Mouse (Mus musculus) monocyte, adult 5-6 weeks (primary cell): Measurements from ENCODE around the gene 4921501E09Rik. TPM values are rescaled to one million over a fixed set of nuclear protein-coding genes. Genes with fewer than 3 reads are reported as not detected.
A peak's percentile ranks its signal among the peaks of the same experiment; 100 is the strongest.
"Not testable (repeated sequence)": the region's sequence is repeated elsewhere in the genome, so short reads cannot be mapped to it uniquely, and the experiment has no call there.

ENCODE experiments used
- ATAC-seq: fragments of 153-309, 156-312 bp; replicated peaks from 2 replicates; pipeline ENCODE4 v1.8.0; 2017; ENCODE audit warnings: mild to moderate bottlenecking; ENCODE audit not compliant: low TSS enrichment, insufficient number of reproducible peaks, severe bottlenecking, poor library complexity, low FRiP score
- total RNA-seq: library from RNA; stranded (forward); fragments of 200-1000, 200-491, 200-594 nt; gene quantifications from 3 replicates; pipeline ENCODE4 v1.2.3, GENCODE M21; 2017

The 4921501E09Rik gene
- not detected in 3 replicates for total RNA-seq

DNA sequence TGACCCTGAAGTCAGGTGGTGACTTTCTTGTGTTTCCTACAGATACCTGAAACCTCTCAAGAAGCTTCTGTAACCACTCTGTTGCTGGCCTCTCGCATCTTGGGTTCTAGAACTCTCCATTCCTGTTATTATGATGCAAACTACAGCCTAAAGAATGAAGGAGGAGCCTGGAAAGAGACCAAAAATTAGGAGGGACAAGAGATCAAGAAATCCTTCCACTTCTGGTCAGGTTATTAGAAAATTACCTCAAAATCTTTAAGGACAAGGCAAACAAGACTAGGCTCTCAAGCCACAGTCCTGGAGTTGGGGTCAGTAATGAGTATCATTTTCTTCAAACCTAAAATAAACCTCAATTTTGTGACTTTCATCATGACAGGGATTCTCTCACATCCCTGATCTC, at the start of gene 4921501E09Rik:
4921501E09Rik (minus strand) TSS at position 101 of the 400 bp plus-strand sequence.
- ATAC-seq = no peak

GRCm38 (mm10) chr17:33097396-33097795, 29.5 kb upstream of the 4921501E09Rik start:
- ATAC-seq = no peak

DNA sequence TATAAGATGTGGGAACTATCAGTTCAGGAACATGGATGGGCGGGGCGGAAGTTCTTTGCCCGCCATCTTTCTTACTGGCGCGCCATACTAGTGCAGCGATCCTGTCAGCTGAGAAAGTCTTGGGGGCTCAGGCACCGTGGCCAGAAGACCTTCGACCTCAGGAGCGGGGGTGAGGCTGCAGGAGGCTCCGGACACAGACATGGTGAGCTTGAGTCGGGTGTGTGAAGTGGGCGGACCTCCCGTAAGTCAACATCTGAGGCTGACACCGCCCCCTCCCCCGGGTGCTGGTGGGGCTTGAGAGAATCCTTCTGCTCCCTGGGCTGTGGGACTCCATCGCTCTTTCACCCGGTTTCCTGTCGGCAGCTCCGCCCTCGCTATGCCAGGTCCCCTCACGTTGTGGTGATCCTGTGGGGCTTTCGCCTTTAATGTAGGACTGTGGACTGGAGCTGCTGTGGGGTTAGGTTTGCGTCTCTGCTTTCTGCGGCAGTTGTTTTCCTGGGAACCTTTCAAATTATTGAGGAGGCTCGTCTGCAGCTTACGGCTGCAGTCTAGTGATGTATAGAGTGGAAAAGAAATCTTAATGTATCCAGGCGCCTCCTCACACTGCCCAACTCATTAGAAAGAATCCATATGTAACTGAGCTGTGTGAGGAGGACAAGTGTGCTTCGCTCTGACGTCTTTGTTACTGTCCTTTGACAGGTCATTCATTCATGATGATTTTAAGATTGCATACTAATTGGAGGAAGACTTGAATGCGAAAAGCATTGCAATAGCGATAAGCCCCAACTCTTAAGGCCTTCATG, 24.7 kb upstream of the 4921501E09Rik start:
- peak; percentile 59 for ATAC-seq

GRCm38 (mm10) chr17:33091630-33092029, 23.8 kb upstream of the 4921501E09Rik start:
- no peak for ATAC-seq

- peak; percentile 94 for ATAC-seq
Measured at GRCm38 (mm10) chr17:33089220-33089949, 21.5 kb upstream of the 4921501E09Rik start, which contains the start of gene Zfp563. TSS of gene Zfp563 (plus strand) at chr17:33089310.

DNA sequence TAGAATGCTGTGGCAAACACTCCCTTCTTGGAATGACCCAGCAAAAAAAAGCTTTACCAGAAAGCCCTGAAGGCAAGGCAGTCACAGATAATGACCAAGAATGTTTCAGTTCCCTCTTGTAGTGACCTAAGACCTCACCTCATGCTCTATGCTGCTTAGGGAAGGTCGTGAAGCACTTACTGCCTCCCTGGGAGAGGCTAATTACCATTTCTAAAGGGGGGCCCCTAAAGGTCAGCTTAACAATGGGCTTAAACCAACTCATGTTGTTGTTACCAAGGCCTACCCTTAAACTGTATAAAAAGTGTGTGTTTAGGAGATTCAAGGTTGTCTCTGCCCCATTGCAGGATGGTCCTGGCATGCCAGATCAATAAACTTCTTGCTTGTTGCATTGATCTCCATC, 4.9 kb downstream of the 4921501E09Rik start:
- ATAC-seq = no peak

GRCm38 (mm10) chr17:33058791-33059190, 9.1 kb downstream of the 4921501E09Rik start:
- ATAC-seq = no peak

GRCm38 (mm10) chr17:33032900-33033891, 34.7 kb downstream of the 4921501E09Rik start, which contains the start of gene Zfp763:
TSS of gene Zfp763 (minus strand) at chr17:33033402.
- ATAC-seq = peak; percentile 97

- ATAC-seq = no peak
Measured at GRCm38 (mm10) chr17:33032376-33032775, 35.5 kb downstream of the 4921501E09Rik start.

GRCm38 (mm10) chr17:33020434-33020833, 47.4 kb downstream of the 4921501E09Rik start:
- not testable (repeated sequence) for ATAC-seq

Other genes with a start within 250 kb of the 4921501E09Rik start
- gene Zfp799, start 237.8 kb downstream of the 4921501E09Rik start, total RNA-seq = 4.2 to 8.3 TPM (median 6.1 TPM) in 3 replicates
- 6.6 to 8.9 TPM (median 8.6 TPM) in 3 replicates for gene Zfp870, start 176.4 kb downstream of the 4921501E09Rik start, total RNA-seq
- gene Cyp4f14, start 150.7 kb downstream of the 4921501E09Rik start, total RNA-seq = not detected in 3 replicates
- gene Cyp4f13, start 120.7 kb downstream of the 4921501E09Rik start, total RNA-seq = 25.2 to 40.9 TPM (median 37.7 TPM) in 3 replicates
- 26.2 to 29.4 TPM (median 26.4 TPM) in 3 replicates for gene Zfp472, start 102.2 kb downstream of the 4921501E09Rik start, total RNA-seq
- gene Zfp952, start 74.9 kb downstream of the 4921501E09Rik start, total RNA-seq = 14.0 to 27.0 TPM (median 15.5 TPM) in 3 replicates
- 1.3 to 7.7 TPM (median 3.2 TPM) in 3 replicates for gene Zfp763, start 34.7 kb downstream of the 4921501E09Rik start, total RNA-seq
- 3.7 to 8.6 TPM (median 5.7 TPM) in 3 replicates for gene Zfp563, start 21.3 kb upstream of the 4921501E09Rik start, total RNA-seq
- not detected in 3 replicates for gene Morc2b, start 71.6 kb upstream of the 4921501E09Rik start, total RNA-seq
- gene Olfr55, start 100.4 kb upstream of the 4921501E09Rik start, total RNA-seq = not detected in 3 replicates
- not detected in 3 replicates for gene Olfr239, start 123.2 kb upstream of the 4921501E09Rik start, total RNA-seq
- not detected in 3 replicates for gene Olfr1564, start 153.6 kb upstream of the 4921501E09Rik start, total RNA-seq
- gene Zfp955a, start 187.1 kb upstream of the 4921501E09Rik start, total RNA-seq = 11.0 to 16.6 TPM (median 14.2 TPM) in 3 replicates
- gene Olfr63, start 196.6 kb upstream of the 4921501E09Rik start, total RNA-seq = not detected in 3 replicates
- 4.2 to 10.9 TPM (median 6.7 TPM) in 3 replicates for gene Zfp955b, start 221.5 kb upstream of the 4921501E09Rik start, total RNA-seq